Mouse (Mus musculus) kidney, adult 8-10 months (tissue): ENCODE measurements at regions not wholly inside any gene's neighbourhood (a gene's known extent, or its start where the extent isn't known, plus 50 kb on each side); places are given as distances from the start of the nearest gene placed in this dataset.

Source experiments
- DNase-seq, 2 experiments: peaks; one replicate each; pipeline ENCODE4 v3.0.0; 2022

DNA sequence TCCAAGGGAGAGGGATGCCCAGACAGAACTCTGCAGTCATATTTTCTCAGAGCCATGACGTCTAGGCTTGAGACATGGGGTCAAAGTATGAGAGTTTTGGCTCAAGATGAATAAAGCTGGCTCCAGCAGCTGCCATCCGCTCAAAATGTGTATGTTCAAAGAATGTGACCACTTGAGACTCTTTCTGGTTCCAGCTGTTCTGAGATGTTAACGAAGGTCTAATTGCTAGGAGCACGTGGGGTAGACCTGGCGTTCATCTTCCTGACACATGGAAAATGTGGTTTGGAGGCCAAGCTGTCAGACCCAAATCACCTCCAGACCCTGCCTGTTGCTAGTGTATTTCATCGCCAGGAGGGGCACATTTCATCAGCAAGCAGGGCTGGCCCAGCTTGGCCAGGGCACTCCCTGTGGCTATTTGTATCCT, 58.9 kb upstream of the Ankrd1 start:
- no peak for DNase-seq

GRCm38 (mm10) chr19:36180329-36180728, 60.4 kb upstream of the Ankrd1 start:
- no peak for DNase-seq

- DNase-seq: no peak
These were observed 61.6 kb upstream of the Ankrd1 start for GRCm38 (mm10) chr19:36181535-36181934.

DNA sequence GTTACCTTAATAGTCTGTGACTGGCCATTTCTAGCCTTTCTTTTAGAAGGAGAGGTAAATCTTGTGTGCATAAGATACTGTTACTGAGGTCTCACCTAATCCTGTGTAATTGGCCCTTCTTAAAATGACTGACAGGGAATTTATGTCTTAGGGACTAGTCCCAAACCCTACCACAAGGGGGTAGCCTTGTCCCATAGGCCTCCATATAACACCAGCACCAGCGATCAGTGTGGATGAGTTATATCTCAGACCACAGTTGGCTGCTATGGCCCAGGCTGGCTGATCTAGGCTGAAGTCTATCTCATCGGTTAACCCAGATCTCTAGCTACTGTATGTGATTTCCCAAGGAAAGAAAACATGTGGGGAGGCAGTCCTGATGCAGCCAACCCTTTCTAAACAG, 63.2 kb upstream of the Ankrd1 start:
- peak; percentile 51 to 81 for DNase-seq

DNA sequence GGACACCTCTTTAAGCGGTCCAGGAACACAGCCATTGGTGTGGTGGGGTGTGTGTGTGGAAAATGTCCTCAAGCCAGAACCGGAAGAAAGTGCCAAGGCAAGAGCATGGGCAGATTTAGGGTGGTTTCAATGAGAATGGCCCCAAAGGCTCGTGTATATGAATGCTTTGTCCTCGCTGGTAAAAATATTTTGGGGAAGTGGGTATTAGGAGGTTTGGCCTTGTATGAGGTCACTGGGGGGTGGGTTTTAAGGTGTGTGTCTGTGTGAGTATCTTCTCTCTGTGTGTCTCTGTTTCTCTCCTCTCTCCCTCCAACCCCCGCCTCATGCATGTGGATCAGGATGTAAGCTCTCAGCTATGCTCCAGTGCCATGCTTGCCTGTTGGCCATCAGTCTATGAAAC, 69.8 kb upstream of the Ankrd1 start:
- no peak for DNase-seq

DNA sequence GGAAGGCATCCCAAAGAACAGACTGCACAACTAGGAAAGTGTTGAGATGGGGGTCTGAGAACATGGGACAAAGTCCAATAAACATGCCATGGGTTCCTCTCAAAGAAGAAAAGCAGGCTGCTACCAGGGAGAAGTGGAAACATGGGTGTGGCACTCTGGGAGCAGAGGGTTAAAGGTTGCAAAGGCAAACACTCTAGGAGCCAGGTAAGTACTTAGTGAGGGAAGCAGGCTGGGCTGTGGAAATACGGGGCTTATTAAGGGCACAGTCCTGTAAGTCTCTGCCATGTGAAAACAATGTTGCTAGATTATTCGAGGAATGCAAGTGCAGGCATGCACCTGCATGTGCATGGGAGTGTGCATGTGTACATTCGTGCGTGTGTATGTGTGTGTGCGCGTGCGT, 71.7 kb upstream of the Ankrd1 start:
- no peak for DNase-seq

- no peak for DNase-seq
These were observed 84.4 kb upstream of the Ankrd1 start for GRCm38 (mm10) chr19:36204269-36204668.

GRCm38 (mm10) chr19:36204965-36205718, 85.2 kb upstream of the Ankrd1 start:
- no peak for DNase-seq

GRCm38 (mm10) chr19:36207735-36208288, 87.9 kb upstream of the Ankrd1 start:
- DNase-seq: no peak

- DNase-seq: no peak
These were observed 88.5 kb upstream of the Ankrd1 start for GRCm38 (mm10) chr19:36208419-36208818.

DNA sequence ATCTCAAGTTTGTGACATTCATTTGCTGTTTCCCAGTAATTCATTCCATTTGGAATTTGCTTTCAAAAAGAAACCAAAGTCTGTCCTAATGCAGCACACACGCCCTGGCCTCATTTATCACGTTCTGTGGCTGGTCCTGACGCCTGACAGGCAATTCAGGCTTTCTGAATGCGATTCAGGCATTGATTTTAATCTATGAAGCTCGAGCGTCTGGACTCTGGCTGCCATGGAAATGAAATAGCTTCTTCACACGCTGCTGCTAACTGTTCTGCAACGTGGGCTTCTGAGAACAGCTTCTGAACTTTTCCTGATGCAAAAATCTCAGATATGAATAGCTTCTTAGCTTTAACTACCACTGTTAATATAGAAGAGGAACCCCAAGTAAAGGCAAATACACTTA, 93.6 kb upstream of the Ankrd1 start:
- no peak for DNase-seq

DNA sequence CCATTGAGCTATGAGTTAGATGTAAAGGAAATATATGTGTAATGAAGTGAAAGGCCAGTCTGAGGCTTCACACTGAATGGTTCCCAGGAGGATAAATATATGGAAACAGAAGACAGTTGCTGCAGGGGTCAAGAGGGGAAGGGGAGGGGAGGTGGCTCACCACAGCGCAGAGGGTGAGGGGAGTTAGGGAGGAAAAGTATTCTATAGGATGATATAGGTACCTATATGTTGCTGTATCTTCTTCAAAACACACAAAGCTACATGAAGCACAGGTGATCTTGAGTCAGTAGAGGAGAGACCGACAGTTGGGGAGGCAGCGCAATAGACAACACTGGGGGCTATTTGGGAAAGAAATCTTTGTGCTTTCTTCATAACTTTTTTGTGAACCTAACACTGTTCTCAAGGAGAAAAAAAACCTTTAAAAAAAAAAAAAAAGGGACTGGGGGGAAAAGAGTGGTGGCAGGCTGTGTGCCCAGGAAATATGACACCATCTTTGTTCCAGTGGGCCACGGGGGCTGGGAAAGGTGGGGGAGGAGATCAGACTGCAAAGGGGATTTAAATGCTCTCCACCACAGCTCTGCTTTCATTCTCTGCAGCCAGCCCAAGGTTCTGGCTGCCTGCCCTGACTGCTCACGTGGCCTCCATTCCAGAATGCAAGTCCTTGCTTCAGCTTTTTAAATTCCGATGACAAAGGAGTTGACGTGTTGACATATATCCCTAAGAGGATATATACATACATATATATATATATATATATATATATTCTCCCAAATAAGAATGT, 94.5 kb upstream of the Ankrd1 start:
- DNase-seq: peak; percentile 46 to 54

- DNase-seq: no peak
These were observed 97.3 kb upstream of the Ankrd1 start for GRCm38 (mm10) chr19:36217177-36217576.

DNA sequence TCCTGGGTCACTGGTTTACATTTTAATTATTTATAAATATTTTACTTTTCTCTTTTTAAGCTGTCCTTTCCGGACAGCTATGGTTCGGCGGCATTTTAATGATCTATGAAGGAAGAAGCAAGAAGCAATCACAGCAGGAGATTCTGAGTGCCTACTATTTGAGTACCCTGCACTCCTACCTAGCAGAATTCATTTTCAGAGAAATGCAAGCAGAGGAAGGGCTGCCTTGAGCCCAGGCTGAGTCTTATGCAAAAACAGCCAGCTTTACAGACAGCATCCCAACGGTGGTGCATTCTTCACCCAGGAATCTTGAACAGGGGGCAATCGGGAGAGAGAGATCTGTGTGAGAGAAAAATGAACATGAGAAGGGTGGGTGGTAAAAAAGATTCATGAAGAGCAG, 97.7 kb upstream of the Ankrd1 start:
- no peak for DNase-seq

DNA sequence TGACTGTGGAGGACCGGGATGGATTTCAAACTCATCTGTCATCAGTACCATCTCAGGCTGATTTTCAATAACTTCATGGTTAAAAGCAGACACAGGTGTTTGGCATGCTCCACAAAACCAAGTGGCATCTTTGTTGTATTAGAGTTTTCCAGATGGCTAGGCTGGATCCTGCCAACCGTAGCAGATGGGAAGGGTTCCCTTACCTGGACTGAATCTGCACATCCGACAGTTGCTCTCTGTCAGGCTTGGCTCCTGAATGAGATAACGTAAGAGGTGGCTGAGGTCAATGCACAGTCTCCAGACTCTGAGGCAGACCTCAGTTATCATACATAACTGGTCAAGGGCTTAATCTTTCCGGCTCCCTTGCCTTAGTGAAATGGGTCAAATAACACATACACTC, 99.0 kb upstream of the Ankrd1 start:
- DNase-seq: no peak

- no peak for DNase-seq
These were observed 101.2 kb upstream of the Ankrd1 start for GRCm38 (mm10) chr19:36221104-36221503.

DNA sequence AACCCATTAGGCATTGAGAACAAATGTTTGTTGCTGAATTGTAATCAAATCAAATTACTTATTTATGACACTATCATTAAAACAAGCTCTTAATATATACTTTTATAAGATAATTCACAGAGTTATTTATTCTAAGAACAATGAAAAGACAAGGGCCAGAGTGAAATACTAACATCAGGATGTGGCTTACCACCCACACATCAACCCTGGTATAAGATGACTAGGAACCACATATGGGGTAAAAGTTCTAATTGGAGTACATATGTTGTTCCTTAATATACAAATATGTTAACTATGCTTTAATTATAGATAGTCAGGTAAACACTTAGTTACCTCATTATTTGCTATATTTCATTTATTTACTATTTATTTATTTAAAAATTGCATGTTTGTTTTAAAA, 101.7 kb upstream of the Ankrd1 start:
- DNase-seq: no peak

DNA sequence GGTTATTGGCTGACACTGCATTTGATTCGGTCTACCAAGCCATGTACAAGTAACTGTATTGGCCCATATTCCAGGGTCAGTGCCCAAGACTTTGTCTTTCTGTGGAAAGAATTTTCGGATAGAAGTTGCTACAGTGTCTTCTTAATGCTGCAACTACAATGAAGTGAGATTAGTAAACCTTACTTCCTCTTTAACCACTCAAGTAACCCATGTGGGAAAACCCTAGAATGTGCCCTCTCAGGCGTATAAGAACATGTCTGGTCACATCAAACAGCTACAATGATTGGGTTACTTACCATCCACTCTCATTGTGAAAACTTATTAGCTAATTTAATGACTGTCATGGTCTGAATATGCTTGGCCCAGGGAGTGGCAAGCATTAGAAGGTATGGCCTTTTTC, 102.3 kb upstream of the Ankrd1 start:
- no peak for DNase-seq

- no peak for DNase-seq
These were observed 104.6 kb upstream of the Ankrd1 start for GRCm38 (mm10) chr19:36224518-36224917.

GRCm38 (mm10) chr19:36225612-36226011, 105.7 kb upstream of the Ankrd1 start:
- no peak for DNase-seq

DNA sequence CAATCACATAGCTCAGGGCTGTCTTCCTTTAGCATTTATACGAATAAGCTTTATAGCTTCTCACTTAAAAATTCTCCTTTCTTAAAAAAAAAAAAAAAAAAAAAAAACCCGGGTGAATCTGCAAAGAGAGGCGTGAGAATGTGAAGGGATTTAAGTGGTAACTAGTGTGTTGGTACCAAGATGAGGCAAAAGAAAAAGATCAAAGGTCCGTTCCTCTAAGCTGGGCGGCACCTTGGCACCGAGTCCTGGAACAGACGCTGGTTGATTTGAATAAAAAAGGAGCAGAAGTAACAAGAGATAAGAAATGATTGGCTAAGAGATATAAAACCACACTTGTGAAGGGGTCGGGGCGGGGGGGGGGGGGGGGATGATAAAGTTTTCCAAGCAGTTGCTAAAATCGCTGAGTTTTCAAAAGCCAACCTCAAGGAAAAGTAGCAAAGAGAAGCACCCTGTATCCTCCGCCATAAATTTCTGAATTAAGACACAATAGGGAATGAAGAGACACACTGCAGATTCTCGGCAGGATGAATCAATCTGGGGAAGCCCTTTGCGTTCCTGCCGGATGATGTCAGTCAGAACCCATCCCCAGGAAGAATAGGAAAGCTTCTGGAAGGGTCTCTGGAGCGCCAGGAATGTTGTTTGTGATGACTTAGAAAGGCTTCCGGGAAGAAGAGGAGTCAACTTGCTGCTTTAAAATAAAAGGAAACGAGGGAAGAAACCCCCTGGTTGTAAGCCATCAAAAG, 107.7 kb upstream of the Ankrd1 start:
- DNase-seq: peak; percentile 12 to 36

DNA sequence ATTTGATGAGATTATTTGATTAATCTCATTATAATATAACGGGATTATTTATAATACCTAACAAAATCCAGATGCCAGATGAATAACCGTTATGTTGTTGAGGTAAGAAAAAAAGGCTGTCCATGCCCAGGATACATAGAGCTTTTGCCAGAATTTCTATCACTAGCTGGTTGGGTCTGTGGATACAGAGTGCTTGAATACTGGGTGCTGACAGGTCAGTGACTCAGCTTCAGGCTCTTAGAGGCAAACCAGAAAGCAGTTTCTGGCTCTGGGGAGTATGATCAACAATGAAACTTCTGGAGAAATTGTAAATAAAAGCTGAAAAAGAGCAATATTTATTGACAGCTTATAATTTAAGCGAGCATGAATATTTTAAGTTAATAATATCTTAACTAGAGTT, 109.4 kb upstream of the Ankrd1 start:
- DNase-seq: no peak

DNA sequence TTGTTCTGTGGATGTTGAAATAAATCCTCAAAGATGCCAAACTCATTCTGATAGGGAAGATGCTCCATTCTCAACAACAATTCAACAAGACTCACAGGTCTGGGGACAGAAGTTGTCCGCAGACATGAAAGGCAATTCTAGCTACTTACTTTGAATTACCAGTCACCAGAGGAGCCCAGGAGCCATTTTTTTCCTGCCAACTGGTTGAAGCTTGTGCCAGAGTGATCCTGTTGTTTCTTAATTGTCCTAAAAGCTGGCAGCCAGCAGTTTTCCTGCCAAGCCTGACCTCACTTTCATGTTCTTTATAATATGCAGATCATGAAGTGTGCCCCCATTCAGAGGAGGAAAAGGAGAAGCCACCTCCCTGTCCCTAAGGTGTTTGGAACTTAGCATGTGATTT, 110.0 kb upstream of the Ankrd1 start:
- DNase-seq: no peak
